Mouse (Mus musculus): ENCODE measurements around the gene Ttc23.

- TF ChIP-seq HCFC1 (IDR thresholded peaks at IDR 0.05; ENCODE audit: borderline replicate concordance, insufficient read depth, low read length) (no peak), MAFK (IDR thresholded peaks at IDR 0.05; ENCODE audit: insufficient read depth, low read depth, low read length) (no peak)
These were observed 48.7 kb downstream of the Ttc23 start for GRCm38 (mm10) chr7:67695906-67696305.

All from ES-E14 (cell line).